Mouse (Mus musculus) CH12.LX (cell line): ENCODE results near the gene Acer3.

ENCODE experiments used
- BHLHE40 ChIP-seq: IDR thresholded peaks from 2 replicates; pipeline ENCODE4 v1.6.1; 2011; ENCODE audit warnings: mild to moderate bottlenecking, low read depth, low read length, improper control_type of control experiment
- CTCF ChIP-seq, 2 experiments: IDR thresholded peaks in 1 of 2; conservative IDR thresholded peaks in 1 of 2; 2 replicates each; pipeline ENCODE4 v1.5.1; 2011 to 2012; ENCODE audit warnings: low read depth in 2 of 2, low read length in 2 of 2, improper control_type of control experiment in 1 of 2, inconsistent platforms in 1 of 2, mild to moderate bottlenecking in 1 of 2, moderate library complexity in 1 of 2
- EP300 ChIP-seq: IDR thresholded peaks from 2 replicates; pipeline ENCODE4 v1.6.1; 2011; ENCODE audit warnings: low read length, improper control_type of control experiment
- MAX ChIP-seq: IDR thresholded peaks from 2 replicates; pipeline ENCODE4 v1.6.1; 2011; ENCODE audit warnings: low read length, improper control_type of control experiment
- NELFE ChIP-seq: IDR thresholded peaks from 2 replicates; pipeline ENCODE4 v1.6.1; 2011; ENCODE audit warnings: low read depth, low read length, improper control_type of control experiment
- NRF1 ChIP-seq: IDR thresholded peaks from 2 replicates; pipeline ENCODE4 v1.6.1; 2014; ENCODE audit warnings: low read depth, mild to moderate bottlenecking, inconsistent platforms, low read length, improper control_type of control experiment, moderate library complexity
- POLR2A ChIP-seq: IDR thresholded peaks from 2 replicates; pipeline ENCODE4 v1.6.1; 2011; ENCODE audit warnings: low read depth, mild to moderate bottlenecking, improper control_type of control experiment, low read length
- RCOR1 ChIP-seq: conservative IDR thresholded peaks from 2 replicates; pipeline ENCODE4 v1.6.1; 2012; ENCODE audit warnings: low read depth, mild to moderate bottlenecking, inconsistent platforms, low read length, improper control_type of control experiment
- SMC3 ChIP-seq: IDR thresholded peaks from 2 replicates; pipeline ENCODE4 v1.6.1; 2011; ENCODE audit warnings: low read depth, low read length, improper control_type of control experiment
- ZKSCAN1 ChIP-seq: IDR thresholded peaks from 2 replicates; pipeline ENCODE4 v1.6.1; 2012; ENCODE audit warnings: low read depth, inconsistent platforms, low read length, improper control_type of control experiment, borderline replicate concordance

GRCm38 (mm10) chr7:98292901-98293300, 28.1 kb downstream of the Acer3 start:
- TF ChIP-seq BHLHE40 (no peak), POLR2A (no peak), NRF1 (no peak), EP300 (no peak), NELFE (no peak), ZKSCAN1 (no peak), CTCF (conservative IDR thresholded peaks at IDR 0.05 in 1 of 2, IDR thresholded peaks at IDR 0.05 in 1 of 2; ENCODE audit: low read depth in 2 of 2, low read length in 2 of 2) (no peak), RCOR1 (no peak), MAX (no peak), SMC3 (no peak)
